Mouse (Mus musculus): Measurements from ENCODE around the gene Midn. TPM values are rescaled to one million over a fixed set of nuclear protein-coding genes. Genes with fewer than 3 reads are reported as not detected.

Midn gene
- polyA plus RNA-seq, 1 experiment from 2014 or later: 29.5 TPM

GRCm38 (mm10) chr10:80200485-80200884 is 52.4 kb downstream of the Midn start:
- H3K4me3 ChIP-seq: no peak overlapping the region
- ATAC-seq (replicated peaks): no peak
- no peak overlapping the region; the same call in 1 of the 2 replicates for H3K9ac ChIP-seq
- H3K27ac ChIP-seq: 0 out of 2 replicates have a peak overlapping the region, but pooled peaks have one; percentile 7
- H3K9me3 ChIP-seq: no peaks in the 10 kb centered on the region
- H3K27me3 ChIP-seq (replicated peaks): no peaks in the 10 kb centered on the region
- WGBS: 39% methylated on average over 6 of the region's 6 CpGs
- no peaks in the 10 kb centered on the region for H3K36me3 ChIP-seq (replicated peaks)
- H3K4me1 ChIP-seq: peaks cover 8% of the 10 kb centered on the region
- no peak overlapping the region for H3K4me2 ChIP-seq

GRCm38 (mm10) chr10:80204055-80204454 is 56.0 kb downstream of the Midn start:
- Histone ChIP-seq H3K4me2 (no peak overlapping the region), H3K36me3 (replicated peaks) (no peaks in the 10 kb centered on the region), H3K4me3 (no peak overlapping the region), H3K27ac (0 out of 2 replicates have a peak overlapping the region, but pooled peaks have one; percentile 29), H3K9ac (no peak overlapping the region), H3K9me3 (no peaks in the 10 kb centered on the region), H3K4me1 (peaks cover 31% of the 10 kb centered on the region), H3K27me3 (replicated peaks) (no peaks in the 10 kb centered on the region)
- WGBS: 7% methylated on average over 7 of the region's 7 CpGs
- no peak for ATAC-seq (replicated peaks)

- Histone ChIP-seq H3K27me3 (replicated peaks) (no peaks in the 10 kb centered on the region), H3K27ac (peak overlapping the region; percentile 88; the same call in 1 of the 2 replicates), H3K4me1 (peaks cover 32% of the 10 kb centered on the region), H3K4me3 (no peak overlapping the region), H3K9me3 (no peaks in the 10 kb centered on the region), H3K4me2 (no peak overlapping the region), H3K9ac (no peak overlapping the region), H3K36me3 (replicated peaks) (no peaks in the 10 kb centered on the region)
- no peak for ATAC-seq (replicated peaks)
- WGBS: 37% methylated on average over 1 of the region's 1 CpGs
These were observed 59.1 kb downstream of the Midn start for GRCm38 (mm10) chr10:80207201-80207600.

GRCm38 (mm10) chr10:80207676-80208075 is 59.6 kb downstream of the Midn start:
- Histone ChIP-seq H3K9ac (no peak overlapping the region), H3K27me3 (replicated peaks) (no peaks in the 10 kb centered on the region), H3K36me3 (replicated peaks) (no peaks in the 10 kb centered on the region), H3K27ac (peak overlapping the region; percentile 88; the same call in 1 of the 2 replicates), H3K4me3 (no peak overlapping the region), H3K9me3 (no peaks in the 10 kb centered on the region), H3K4me1 (peaks cover 32% of the 10 kb centered on the region), H3K4me2 (no peak overlapping the region)
- ATAC-seq (replicated peaks): peak; percentile 21; the same call in 1 of the 2 replicates
- 21% methylated on average over 10 of the region's 10 CpGs for WGBS

Other genes starting within 250 kb of the Midn start
- gene Med16, start 239.3 kb upstream of the Midn start, polyA plus RNA-seq (2015; fragmentation: Nextera tagmentation; extraction: Ambion mirVana): 64.5 and 66.5 TPM in 2 replicates
- not detected in 2 replicates for gene Gm26602, start 237.4 kb upstream of the Midn start, polyA plus RNA-seq (2015; fragmentation: Nextera tagmentation; extraction: Ambion mirVana)
- 3.1 and 3.3 TPM in 2 replicates for gene Kiss1r, start 231.3 kb upstream of the Midn start, polyA plus RNA-seq (2015; fragmentation: Nextera tagmentation; extraction: Ambion mirVana)
- gene R3hdm4, start 227.1 kb upstream of the Midn start, polyA plus RNA-seq (2015; fragmentation: Nextera tagmentation; extraction: Ambion mirVana): 292 and 296 TPM in 2 replicates
- gene Arid3a, start 221.2 kb upstream of the Midn start, polyA plus RNA-seq (2015; fragmentation: Nextera tagmentation; extraction: Ambion mirVana): 2.9 and 4.7 TPM in 2 replicates
- gene Wdr18, start 188.1 kb upstream of the Midn start, polyA plus RNA-seq (2015; fragmentation: Nextera tagmentation; extraction: Ambion mirVana): 87.3 and 87.5 TPM in 2 replicates
- gene Grin3b, start 177.6 kb upstream of the Midn start, polyA plus RNA-seq (2015; fragmentation: Nextera tagmentation; extraction: Ambion mirVana): 0.34 and 0.66 TPM in 2 replicates
- 24.3 and 28.3 TPM in 2 replicates for gene Tmem259, start 163.9 kb upstream of the Midn start, polyA plus RNA-seq (2015; fragmentation: Nextera tagmentation; extraction: Ambion mirVana)
- 28.6 and 34.4 TPM in 2 replicates for gene Cnn2, start 159.7 kb upstream of the Midn start, polyA plus RNA-seq (2015; fragmentation: Nextera tagmentation; extraction: Ambion mirVana)
- gene Abca7, start 151.8 kb upstream of the Midn start, polyA plus RNA-seq (2015; fragmentation: Nextera tagmentation; extraction: Ambion mirVana): 4.4 and 4.8 TPM in 2 replicates
- gene Arhgap45, start 131.6 kb upstream of the Midn start, polyA plus RNA-seq (2015; fragmentation: Nextera tagmentation; extraction: Ambion mirVana): 1.9 and 2.2 TPM in 2 replicates
- gene Polr2e, start 108.5 kb upstream of the Midn start, polyA plus RNA-seq (2015; fragmentation: Nextera tagmentation; extraction: Ambion mirVana): 132 and 148 TPM in 2 replicates
- 522 and 546 TPM in 2 replicates for gene Gpx4, start 101.1 kb upstream of the Midn start, polyA plus RNA-seq (2015; fragmentation: Nextera tagmentation; extraction: Ambion mirVana)
- 13.8 and 16.8 TPM in 2 replicates for gene Sbno2, start 42.7 kb upstream of the Midn start, polyA plus RNA-seq (2015; fragmentation: Nextera tagmentation; extraction: Ambion mirVana)
- gene Stk11, start 32.5 kb upstream of the Midn start, polyA plus RNA-seq (2015; fragmentation: Nextera tagmentation; extraction: Ambion mirVana): 19.6 and 20.5 TPM in 2 replicates
- gene Atp5d, start 9.6 kb upstream of the Midn start, polyA plus RNA-seq (2015; fragmentation: Nextera tagmentation; extraction: Ambion mirVana): 444 and 468 TPM in 2 replicates
- gene Cbarp, start 7.4 kb upstream of the Midn start, polyA plus RNA-seq (2015; fragmentation: Nextera tagmentation; extraction: Ambion mirVana): 65.7 and 66.9 TPM in 2 replicates
- 364 and 392 TPM in 2 replicates for gene Cirbp, start 17.7 kb downstream of the Midn start, polyA plus RNA-seq (2015; fragmentation: Nextera tagmentation; extraction: Ambion mirVana)
- gene 1600002K03Rik, start 24.7 kb downstream of the Midn start, polyA plus RNA-seq (2015; fragmentation: Nextera tagmentation; extraction: Ambion mirVana): 13.3 and 14.7 TPM in 2 replicates
- 53.4 and 54.6 TPM in 2 replicates for gene Efna2, start 31.2 kb downstream of the Midn start, polyA plus RNA-seq (2015; fragmentation: Nextera tagmentation; extraction: Ambion mirVana)
- gene Mum1, start 78.2 kb downstream of the Midn start, polyA plus RNA-seq (2015; fragmentation: Nextera tagmentation; extraction: Ambion mirVana): 56.4 and 59.5 TPM in 2 replicates
- 290 and 305 TPM in 2 replicates for gene Ndufs7, start 100.8 kb downstream of the Midn start, polyA plus RNA-seq (2015; fragmentation: Nextera tagmentation; extraction: Ambion mirVana)
- gene Gamt, start 112.7 kb downstream of the Midn start, polyA plus RNA-seq (2015; fragmentation: Nextera tagmentation; extraction: Ambion mirVana): 16.8 and 18.9 TPM in 2 replicates
- gene Dazap1, start 113.2 kb downstream of the Midn start, polyA plus RNA-seq (2015; fragmentation: Nextera tagmentation; extraction: Ambion mirVana): 60.5 and 60.8 TPM in 2 replicates
- gene Rps15, start 144.2 kb downstream of the Midn start, polyA plus RNA-seq (2015; fragmentation: Nextera tagmentation; extraction: Ambion mirVana): 516 and 528 TPM in 2 replicates
- gene Apc2, start 147.7 kb downstream of the Midn start, polyA plus RNA-seq (2015; fragmentation: Nextera tagmentation; extraction: Ambion mirVana): 223 and 247 TPM in 2 replicates
- 25.4 and 28.0 TPM in 2 replicates for gene 2310011J03Rik, start 172.3 kb downstream of the Midn start, polyA plus RNA-seq (2015; fragmentation: Nextera tagmentation; extraction: Ambion mirVana)
- 4.4 and 5.8 TPM in 2 replicates for gene Pcsk4, start 181.2 kb downstream of the Midn start, polyA plus RNA-seq (2015; fragmentation: Nextera tagmentation; extraction: Ambion mirVana)
- 5.5 TPM in 2 replicates for gene Reep6, start 181.7 kb downstream of the Midn start, polyA plus RNA-seq (2015; fragmentation: Nextera tagmentation; extraction: Ambion mirVana)
- gene Adamtsl5, start 200.1 kb downstream of the Midn start, polyA plus RNA-seq (2015; fragmentation: Nextera tagmentation; extraction: Ambion mirVana): 0.67 and 0.79 TPM in 2 replicates
- 6.2 TPM in 2 replicates for gene Plk5, start 208.2 kb downstream of the Midn start, polyA plus RNA-seq (2015; fragmentation: Nextera tagmentation; extraction: Ambion mirVana)
- gene Mex3d, start 239.4 kb downstream of the Midn start, polyA plus RNA-seq (2015; fragmentation: Nextera tagmentation; extraction: Ambion mirVana): 18.3 and 18.8 TPM in 2 replicates